Mouse (Mus musculus) liver, embryonic 13.5 days (tissue): ENCODE measurements around the gene Zdhhc3. TPM values are rescaled to one million over a fixed set of nuclear protein-coding genes. Genes with fewer than 3 reads are reported as not detected.

Experiments used
- ATAC-seq: fragments of 200-750 bp; cut with Nextera tagmentation; 2 replicates; pipeline ENCODE4 v1.8.0; 2017; ENCODE audit warnings: low read depth, mild to moderate bottlenecking, moderate number of reproducible peaks, moderate library complexity
- DNase-seq: peaks from one replicate; pipeline ENCODE4 v3.0.0; 2022
- H3K27ac ChIP-seq: fragments of 300-500 bp; sonication (generic); 2 replicates; pipeline ENCODE4 v1.5.1; 2015; ENCODE audit warnings: moderate library complexity, mild to moderate bottlenecking, inconsistent platforms
- H3K27me3 ChIP-seq: fragments of 300-500 bp; sonication (generic); 2 replicates; pipeline ENCODE4 v1.6.1; 2015; ENCODE audit warnings: mild to moderate bottlenecking, inconsistent platforms
- H3K36me3 ChIP-seq: fragments of 300-500 bp; sonication (generic); 2 replicates; pipeline ENCODE4 v1.6.1; 2015; ENCODE audit warnings: mild to moderate bottlenecking, inconsistent platforms
- H3K4me1 ChIP-seq: fragments of 300-500 bp; sonication (generic); replicated peaks from 2 replicates; pipeline ENCODE4 v1.6.1; 2015; ENCODE audit warnings: inconsistent platforms
- H3K4me2 ChIP-seq: fragments of 300-500 bp; sonication (generic); 2 replicates; pipeline ENCODE4 v1.6.1; 2015; ENCODE audit warnings: inconsistent platforms, mild to moderate bottlenecking, moderate library complexity
- H3K4me3 ChIP-seq: fragments of 300-500 bp; sonication (generic); replicated peaks from 2 replicates; pipeline ENCODE4 v1.5.1; 2015; ENCODE audit warnings: mild to moderate bottlenecking, inconsistent platforms
- H3K9ac ChIP-seq: fragments of 300-500 bp; sonication (generic); 2 replicates; pipeline ENCODE4 v1.6.1; 2015; ENCODE audit warnings: mild to moderate bottlenecking, inconsistent platforms
- H3K9me3 ChIP-seq: fragments of 300-500 bp; sonication (generic); replicated peaks from 2 replicates; pipeline ENCODE4 v1.6.1; 2016; ENCODE audit warnings: inconsistent platforms
- WGBS: fragments of 180-500 bp; shearing (Covaris S2); methylation state at CpG from one replicate; pipeline ENCODE4 v1.1.7; 2015; ENCODE audit not compliant: insufficient replicate concordance; 5-methylcytosine and 5-hydroxymethylcytosine counted together
- polyA plus RNA-seq: library from polyadenylated mRNA; unstranded; fragments of >200 nt; fragmentation: Nextera tagmentation; extraction: Ambion mirVana; gene quantifications from 2 replicates; pipeline ENCODE4 v1.2.1, GENCODE M21; 2015

Gene Zdhhc3
- polyA plus RNA-seq, 1 experiment from 2014 or later = 37.9 TPM

DNA sequence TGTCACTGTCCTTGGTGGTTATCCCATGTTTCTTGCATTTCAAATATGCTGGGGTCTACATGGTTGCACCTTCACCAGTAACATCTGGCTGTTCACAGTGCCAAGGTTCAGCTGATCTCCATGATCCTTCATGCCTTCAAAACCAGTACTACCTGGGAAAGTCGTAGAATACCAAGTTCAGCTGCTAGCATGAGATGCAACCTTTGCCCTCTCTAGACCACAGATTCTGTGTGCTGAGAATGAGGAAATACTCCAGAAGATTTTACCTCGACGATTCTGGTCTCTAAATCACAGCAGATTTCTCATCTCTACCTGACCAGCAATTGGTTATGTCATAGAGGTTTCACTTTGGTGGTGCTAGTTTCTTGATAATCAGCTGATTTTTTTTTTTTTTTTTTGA is 52.8 kb downstream of the Zdhhc3 start:
- WGBS = 53% methylated on average over 3 of the region's 3 CpGs
- H3K36me3 ChIP-seq = no peaks in the 10 kb centered on the region
- H3K4me3 ChIP-seq = no peak overlapping the region
- H3K9me3 ChIP-seq = no peaks in the 10 kb centered on the region
- no peak for ATAC-seq
- no peak overlapping the region for H3K9ac ChIP-seq
- no peak overlapping the region for H3K4me2 ChIP-seq
- no peaks in the 10 kb centered on the region for H3K4me1 ChIP-seq
- no peaks in the 10 kb centered on the region for H3K27me3 ChIP-seq
- no peak for DNase-seq
- no peak overlapping the region for H3K27ac ChIP-seq

DNA sequence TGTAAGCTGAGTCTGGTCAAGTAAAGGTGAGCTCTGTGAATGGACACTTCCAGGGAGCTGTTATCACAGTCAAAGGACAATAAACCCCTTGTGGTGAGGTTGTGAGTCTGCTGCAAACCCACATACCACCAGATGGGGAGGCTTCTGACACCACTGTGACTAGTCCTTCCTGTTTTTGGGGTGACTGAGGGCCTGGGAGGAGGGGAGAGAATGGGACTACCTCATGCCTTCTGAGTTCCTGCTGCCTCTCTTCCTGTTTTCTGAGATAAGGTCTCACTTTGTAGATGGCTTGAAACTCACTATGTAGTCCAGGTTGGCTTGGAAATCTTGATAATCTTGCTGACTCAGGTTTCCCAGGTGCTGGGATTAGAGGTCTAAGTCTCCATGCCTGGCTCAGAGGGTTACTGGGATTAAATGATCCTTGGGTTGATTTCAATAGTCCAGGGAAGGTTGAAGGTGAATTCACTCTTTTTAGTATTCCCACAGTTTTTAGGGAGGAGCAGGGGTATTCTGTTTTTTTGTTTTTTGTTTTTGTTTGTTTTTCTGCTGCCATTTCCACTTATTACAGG is 54.2 kb downstream of the Zdhhc3 start:
- no peaks in the 10 kb centered on the region for H3K27me3 ChIP-seq
- H3K27ac ChIP-seq = no peak overlapping the region
- DNase-seq (no peak), ATAC-seq (no peak)
- H3K4me1 ChIP-seq = no peaks in the 10 kb centered on the region
- no peaks in the 10 kb centered on the region for H3K36me3 ChIP-seq
- no peak overlapping the region for H3K4me2 ChIP-seq
- no peak overlapping the region for H3K9ac ChIP-seq
- no peaks in the 10 kb centered on the region for H3K9me3 ChIP-seq
- H3K4me3 ChIP-seq = no peak overlapping the region

DNA sequence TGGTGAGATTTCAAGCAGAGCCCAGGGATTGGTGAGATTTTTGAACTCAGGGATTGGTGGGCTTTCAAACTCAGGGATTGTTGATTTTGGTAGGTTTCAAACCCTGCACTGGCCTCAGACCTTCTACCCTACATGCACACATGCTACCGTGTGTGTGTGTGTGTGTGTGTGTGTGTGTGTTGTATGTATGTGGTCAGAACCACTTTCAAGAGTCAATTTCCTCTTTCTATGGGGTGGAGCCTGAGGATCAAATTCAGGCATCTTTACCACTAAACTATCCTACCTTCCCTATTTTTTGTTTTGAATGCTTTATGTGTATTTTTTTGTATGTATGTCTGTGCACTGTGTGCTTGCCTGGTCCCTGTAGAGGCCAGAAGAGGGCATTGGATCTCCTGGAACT is 65.3 kb downstream of the Zdhhc3 start:
- Histone ChIP-seq H3K9me3 (no peaks in the 10 kb centered on the region), H3K36me3 (no peaks in the 10 kb centered on the region), H3K9ac (no peak overlapping the region), H3K4me2 (no peak overlapping the region), H3K27ac (no peak overlapping the region), H3K4me1 (no peaks in the 10 kb centered on the region), H3K27me3 (no peaks in the 10 kb centered on the region), H3K4me3 (no peak overlapping the region)
- ATAC-seq = no peak
- no peak for DNase-seq
- WGBS = 42% methylated on average over 1 of the region's 1 CpGs

DNA sequence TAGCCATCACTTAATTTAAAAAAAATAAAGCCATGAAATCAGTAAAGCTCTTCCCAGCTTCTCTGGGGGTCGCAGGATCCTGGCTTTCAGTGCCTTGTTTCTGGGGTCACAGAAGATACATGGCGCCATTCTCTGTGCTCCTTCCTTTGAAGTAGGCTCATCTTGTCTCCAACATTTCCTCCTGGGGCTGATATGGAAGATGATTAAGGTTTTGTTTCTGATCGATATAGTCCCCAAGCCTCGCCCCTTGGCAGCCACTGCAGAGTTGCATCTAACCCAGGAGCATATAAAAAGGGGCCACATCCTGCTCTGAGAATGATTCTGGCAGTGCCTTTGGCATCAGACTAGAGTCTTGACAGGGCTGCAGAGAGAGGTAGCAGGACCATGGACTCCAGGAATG is 78.6 kb downstream of the Zdhhc3 start, which contains the start of gene Tgm4:
Gene Tgm4, plus strand, starts transcription at position 301 of the 400 bp plus-strand sequence.
- Histone ChIP-seq H3K9ac (no peak within 1 kb of the TSS), H3K4me2 (no peak within 1 kb of the TSS), H3K27me3 (no peaks in the 10 kb centered on the region; the same call in 1 of the 2 replicates), H3K4me3 (no peak within 1 kb of the TSS), H3K27ac (no peak within 1 kb of the TSS), H3K4me1 (no peaks in the 10 kb centered on the region), H3K9me3 (no peaks in the 10 kb centered on the region), H3K36me3 (no peaks in the 10 kb centered on the region)
- 60% methylated on average over 4 of the region's 4 CpGs for WGBS
- ATAC-seq (no peak), DNase-seq (no peak)

DNA sequence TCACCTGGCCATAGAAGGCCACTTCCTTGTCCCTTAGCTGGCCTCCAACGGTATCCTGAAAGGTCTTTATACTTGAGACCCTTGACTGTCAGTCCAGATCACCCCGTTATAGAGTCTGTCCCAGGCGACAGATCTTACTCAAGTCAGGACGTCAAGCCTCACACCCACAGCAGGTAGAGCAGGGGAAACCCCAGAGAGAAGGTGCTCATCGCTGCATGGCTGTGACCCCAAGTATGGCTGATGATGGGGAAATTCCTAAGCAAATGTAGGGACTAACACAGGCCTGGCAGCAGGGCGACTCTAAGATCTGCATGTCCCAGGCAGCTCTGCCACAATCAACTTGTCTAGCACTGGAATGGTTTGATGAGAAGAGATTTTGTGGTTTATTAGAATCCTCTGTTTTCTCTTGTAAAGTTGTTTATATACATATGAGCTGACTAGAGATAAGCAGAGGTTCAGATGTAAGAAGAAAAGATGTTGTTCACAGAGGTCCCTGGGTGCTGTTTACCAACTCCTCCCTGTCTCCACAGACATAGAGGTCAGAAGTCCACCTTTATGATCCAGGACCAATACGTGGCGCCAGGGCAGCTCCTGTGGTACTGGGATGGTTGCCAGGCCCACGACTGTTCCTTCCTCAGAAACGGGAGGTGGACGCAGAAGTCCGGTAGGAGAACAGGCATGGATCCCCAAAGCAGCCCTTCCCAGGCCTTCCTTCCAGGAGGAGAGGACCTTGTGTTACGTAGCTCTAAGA is 81.3 kb downstream of the Zdhhc3 start:
- 68% methylated on average over 13 of the region's 13 CpGs for WGBS
- Histone ChIP-seq H3K36me3 (no peaks in the 10 kb centered on the region), H3K27ac (no peak overlapping the region), H3K27me3 (no peaks in the 10 kb centered on the region), H3K9ac (no peak overlapping the region), H3K9me3 (no peaks in the 10 kb centered on the region), H3K4me3 (no peak overlapping the region), H3K4me2 (no peak overlapping the region), H3K4me1 (no peaks in the 10 kb centered on the region)
- DNase-seq (no peak), ATAC-seq (no peak)

DNA sequence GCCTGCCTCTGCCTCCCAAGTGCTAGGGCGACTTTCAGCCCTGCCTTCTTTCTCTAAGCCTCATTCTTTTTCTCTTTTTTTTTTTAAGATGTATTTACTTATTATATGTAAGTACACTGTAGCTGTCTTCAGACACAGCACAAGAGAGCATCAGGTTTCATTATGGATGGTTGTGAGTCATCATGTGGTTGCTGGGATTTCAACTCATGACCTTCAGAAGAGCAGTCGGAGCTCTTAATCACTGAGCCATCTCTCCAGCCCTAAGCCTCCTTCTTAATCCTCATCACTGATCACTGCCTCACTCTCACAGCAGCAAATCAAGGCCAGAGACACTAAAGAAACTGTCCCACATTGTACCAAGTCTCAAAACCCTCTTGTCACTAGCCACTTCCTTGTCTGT is 88.8 kb downstream of the Zdhhc3 start:
- ATAC-seq (no peak), DNase-seq (no peak)
- WGBS = 68% methylated on average over 2 of the region's 2 CpGs

DNA sequence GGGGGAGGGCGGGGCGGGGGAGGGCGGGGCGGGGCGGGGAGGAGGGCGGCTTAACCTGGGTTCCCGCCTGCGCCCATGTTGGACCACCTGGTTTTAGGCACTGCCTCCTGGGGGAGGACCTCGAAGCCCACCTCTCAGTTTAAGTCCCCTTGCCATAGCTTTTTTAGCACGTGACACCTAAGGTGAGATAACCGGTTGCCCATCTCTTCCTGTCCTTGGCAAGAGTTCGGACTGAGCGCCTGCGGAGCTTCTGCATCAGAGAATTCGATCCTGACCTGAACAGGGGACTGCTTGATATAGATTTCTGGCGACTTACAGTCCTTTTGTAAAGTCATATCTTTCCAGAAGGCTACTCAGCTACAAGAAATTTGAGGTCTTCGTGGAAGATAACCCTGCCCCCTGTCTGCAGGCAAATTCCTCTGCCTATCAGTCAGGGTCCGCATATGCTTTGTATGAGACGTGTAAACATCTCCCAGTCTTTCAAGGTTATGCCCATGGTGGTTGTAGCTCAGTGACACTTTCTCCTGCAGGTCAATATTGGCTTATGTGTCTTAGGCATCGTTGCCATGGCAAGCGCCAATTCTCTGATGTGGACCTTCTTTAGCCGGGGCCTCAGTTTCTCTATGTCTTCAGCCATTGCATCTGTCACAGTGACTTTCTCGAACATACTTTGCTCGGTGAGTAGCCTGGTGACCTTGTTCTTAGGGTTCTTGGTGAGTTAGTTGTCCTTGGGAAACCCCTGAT is 91.2 kb downstream of the Zdhhc3 start:
- ATAC-seq (no peak), DNase-seq (no peak)
- WGBS = 28% methylated on average over 19 of the region's 24 CpGs
- Histone ChIP-seq H3K4me3 (peak overlapping the region; percentile 78), H3K4me1 (peaks cover 26% of the 10 kb centered on the region), H3K9me3 (no peaks in the 10 kb centered on the region), H3K27me3 (no peaks in the 10 kb centered on the region), H3K27ac (no peak overlapping the region), H3K4me2 (peak overlapping the region; percentile 87), H3K36me3 (peaks cover 19% of the 10 kb centered on the region), H3K9ac (peak overlapping the region; percentile 53)

More for the DNA sequence above, 88.8 kb downstream of the Zdhhc3 start:
- Histone ChIP-seq H3K4me1 (peaks cover 21% of the 10 kb centered on the region), H3K4me3 (no peak overlapping the region), H3K36me3 (no peaks in the 10 kb centered on the region; the same call in 1 of the 2 replicates), H3K4me2 (no peak overlapping the region), H3K27ac (no peak overlapping the region), H3K9ac (no peak overlapping the region), H3K9me3 (no peaks in the 10 kb centered on the region), H3K27me3 (no peaks in the 10 kb centered on the region)

DNA sequence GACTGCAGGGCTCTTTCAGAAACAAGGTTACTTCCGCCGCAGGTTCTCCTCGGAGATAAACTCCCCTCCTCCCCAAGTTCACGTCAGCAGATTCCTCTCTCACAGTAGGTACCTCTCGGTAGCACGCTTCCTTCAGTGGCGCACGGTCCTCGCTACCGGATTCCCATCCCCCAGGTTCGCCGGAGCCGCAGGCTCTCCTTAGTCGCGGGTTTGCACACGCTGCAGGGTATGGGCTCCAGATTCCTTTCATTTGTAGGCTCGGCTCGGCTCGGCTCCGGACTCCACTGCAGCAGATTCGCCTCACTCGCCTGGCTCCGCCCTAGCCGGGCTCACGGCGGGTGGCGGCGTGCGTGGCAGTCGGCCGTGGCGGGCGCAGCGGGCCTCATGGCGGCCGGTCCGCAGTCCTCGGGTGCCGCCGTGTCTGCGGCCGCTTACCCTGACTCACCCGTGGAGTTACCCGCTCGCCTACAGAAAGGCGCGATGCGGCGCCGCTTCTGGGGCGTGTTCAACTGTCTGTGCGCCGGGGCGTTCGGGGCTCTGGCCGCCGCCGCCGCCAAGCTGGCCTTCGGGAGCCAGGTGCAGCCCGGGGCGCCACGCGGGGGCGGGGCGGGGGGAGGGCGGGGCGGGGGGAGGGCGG is 91.9 kb downstream of the Zdhhc3 start, which contains the start of gene Tmem42:
Gene Tmem42, plus strand, starts transcription at position 332 of the 637 bp plus-strand sequence.
- ATAC-seq (peak; percentile 94), DNase-seq (peak; percentile 82)
- under 1% methylated on average over 43 of the region's 69 CpGs for WGBS
- peak within 1 kb of the TSS; percentile 88 for H3K27ac ChIP-seq
- peak within 1 kb of the TSS; percentile 83 for H3K9ac ChIP-seq
- no peaks in the 10 kb centered on the region for H3K9me3 ChIP-seq
- H3K4me2 ChIP-seq = peak within 1 kb of the TSS; percentile 87
- H3K27me3 ChIP-seq = no peaks in the 10 kb centered on the region
- H3K4me3 ChIP-seq = peak within 1 kb of the TSS; percentile 78
- H3K36me3 ChIP-seq = peaks cover 26% of the 10 kb centered on the region
- peaks cover 26% of the 10 kb centered on the region for H3K4me1 ChIP-seq

Other genes starting within 250 kb of the Zdhhc3 start
- gene Zfp445, start 247.2 kb downstream of the Zdhhc3 start, polyA plus RNA-seq = 17.1 and 21.5 TPM in 2 replicates
- 0.46 and 0.70 TPM in 2 replicates for gene Zkscan7, start 227.5 kb downstream of the Zdhhc3 start, polyA plus RNA-seq
- gene Zfp105, start 190.1 kb downstream of the Zdhhc3 start, polyA plus RNA-seq = 2.5 and 3.0 TPM in 2 replicates
- 19.3 and 22.2 TPM in 2 replicates for gene 1110059G10Rik, start 162.2 kb downstream of the Zdhhc3 start, polyA plus RNA-seq
- 34.7 and 36.4 TPM in 2 replicates for gene Kif15, start 162.2 kb downstream of the Zdhhc3 start, polyA plus RNA-seq
- gene Tmem42, start 91.9 kb downstream of the Zdhhc3 start, polyA plus RNA-seq = 5.9 and 6.4 TPM in 2 replicates
- gene Tgm4, start 78.5 kb downstream of the Zdhhc3 start, polyA plus RNA-seq = not detected in 2 replicates
- 109 and 118 TPM in 2 replicates for gene Exosc7, start within 50 bp of the Zdhhc3 start, polyA plus RNA-seq
- gene Clec3b, start 37.7 kb upstream of the Zdhhc3 start, polyA plus RNA-seq = 0.10 TPM in 1 of 2 replicates, not detected in the other
- gene Cdcp1, start 102.8 kb upstream of the Zdhhc3 start, polyA plus RNA-seq = 0.13 and 0.21 TPM in 2 replicates
- 3.4 and 4.1 TPM in 2 replicates for gene Tmem158, start 147.6 kb upstream of the Zdhhc3 start, polyA plus RNA-seq